Mouse (Mus musculus) liver, embryonic 15.5 days (tissue): Measurements from ENCODE around the gene Snrpd2. TPM values are rescaled to one million over a fixed set of nuclear protein-coding genes. Genes with fewer than 3 reads are reported as not detected.
A peak's percentile ranks its signal among the peaks of the same experiment; 100 is the strongest.

Experiments
- ATAC-seq: fragments of 200-750 bp; cut with Nextera tagmentation; 2 replicates; pipeline ENCODE4 v1.8.0; 2017; ENCODE audit warnings: moderate number of reproducible peaks, mild to moderate bottlenecking, moderate library complexity; ENCODE audit not compliant: insufficient read depth
- H3K27ac ChIP-seq: fragments of 300-500 bp; sonication (generic); replicated peaks from 2 replicates; pipeline ENCODE4 v1.5.1; 2015; ENCODE audit warnings: mild to moderate bottlenecking, inconsistent platforms
- H3K27me3 ChIP-seq: fragments of 300-500 bp; sonication (generic); 2 replicates; pipeline ENCODE4 v1.6.1; 2015; ENCODE audit warnings: mild to moderate bottlenecking, inconsistent platforms
- H3K36me3 ChIP-seq: fragments of 300-500 bp; sonication (generic); replicated peaks from 2 replicates; pipeline ENCODE4 v1.6.1; 2015; ENCODE audit warnings: moderate library complexity, mild to moderate bottlenecking, inconsistent platforms
- H3K4me1 ChIP-seq: fragments of 300-500 bp; sonication (generic); replicated peaks from 2 replicates; pipeline ENCODE4 v1.6.1; 2015; ENCODE audit warnings: inconsistent platforms
- H3K4me2 ChIP-seq: fragments of 300-500 bp; sonication (generic); 2 replicates; pipeline ENCODE4 v1.6.1; 2015; ENCODE audit warnings: moderate library complexity, mild to moderate bottlenecking, inconsistent platforms
- H3K4me3 ChIP-seq: fragments of 300-500 bp; sonication (generic); replicated peaks from 2 replicates; pipeline ENCODE4 v1.5.1; 2015; ENCODE audit warnings: mild to moderate bottlenecking, inconsistent platforms
- H3K9ac ChIP-seq: fragments of 300-500 bp; sonication (generic); 2 replicates; pipeline ENCODE4 v1.6.1; 2015; ENCODE audit warnings: moderate library complexity, mild to moderate bottlenecking, inconsistent platforms
- H3K9me3 ChIP-seq: fragments of 300-500 bp; sonication (generic); replicated peaks from 2 replicates; pipeline ENCODE4 v1.6.1; 2016; ENCODE audit warnings: inconsistent platforms
- WGBS: fragments of 180-500 bp; shearing (Covaris S2); methylation state at CpG from one replicate; pipeline ENCODE4 v1.1.7; 2015; ENCODE audit warnings: mixed read lengths; ENCODE audit not compliant: insufficient replicate concordance; 5-methylcytosine and 5-hydroxymethylcytosine counted together
- microRNA counts: library from miRNA; unstranded; fragments of <30 nt; microRNA quantifications from one replicate; lab custom pipeline; 2016
- microRNA-seq: library from miRNA; unstranded; fragments of <30 nt; microRNA quantifications from one replicate; pipeline ENCODE4, GENCODE M21; 2016
- polyA plus RNA-seq: library from polyadenylated mRNA; unstranded; fragments of >200 nt; fragmentation: Nextera tagmentation; extraction: Ambion mirVana; gene quantifications from 2 replicates; pipeline ENCODE4 v1.2.1, GENCODE M21; 2015

Snrpd2 gene
- polyA plus RNA-seq, 1 experiment from 2014 or later: 55.6 TPM

DNA sequence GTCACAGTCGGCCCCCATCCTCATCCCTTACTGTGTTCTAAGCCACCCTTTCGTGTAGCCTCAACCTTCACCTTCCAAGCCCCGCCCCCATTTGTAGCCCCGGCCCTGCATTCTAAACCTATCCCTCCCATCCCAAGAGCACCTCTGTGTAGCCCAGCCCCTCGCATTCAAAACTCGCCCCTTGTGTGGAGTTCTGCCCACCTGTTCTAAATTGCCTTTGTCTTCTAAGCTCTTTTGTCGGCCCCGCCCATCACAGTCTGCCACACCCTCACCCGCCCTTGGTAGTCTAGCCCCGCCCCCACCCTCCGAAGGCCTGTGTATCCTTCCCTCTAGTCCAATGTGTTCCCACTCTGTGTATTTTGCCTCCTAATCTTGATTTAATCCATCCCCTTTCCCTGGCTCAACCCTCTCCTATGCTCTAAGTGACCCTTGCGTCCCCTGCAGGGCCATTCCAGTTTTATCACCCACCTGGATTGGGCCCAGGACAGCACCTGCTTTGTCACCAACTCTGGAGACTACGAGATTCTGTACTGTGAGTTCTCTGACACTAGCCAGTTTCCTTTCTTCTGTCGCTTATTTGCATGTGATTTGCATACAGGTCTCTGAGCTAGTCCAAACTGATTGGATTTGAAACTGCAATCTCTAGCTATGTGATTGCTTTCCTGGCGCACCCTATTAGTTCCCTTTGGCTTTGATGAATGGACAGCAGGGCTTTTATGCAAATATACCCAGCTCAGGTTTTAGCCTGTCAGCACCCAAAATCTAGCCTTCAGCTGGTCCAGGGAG lies 52.7 kb downstream of the Snrpd2 start:
- H3K36me3 ChIP-seq: 0 out of 2 replicates have a peak, but pooled peaks cover 8% of the 10 kb centered on the region
- H3K27me3 ChIP-seq: no peaks in the 10 kb centered on the region
- no peak overlapping the region for H3K4me3 ChIP-seq
- ATAC-seq: no peak
- 55% methylated on average over 15 of the region's 15 CpGs for WGBS
- no peak overlapping the region for H3K27ac ChIP-seq
- no peaks in the 10 kb centered on the region for H3K9me3 ChIP-seq
- peaks cover 8% of the 10 kb centered on the region for H3K4me1 ChIP-seq
- H3K9ac ChIP-seq: no peak overlapping the region
- H3K4me2 ChIP-seq: no peak overlapping the region

MicroRNA genes within 50 kb of the gene (microRNA counts, 519-probe panel; counts per million panel counts)
- microRNA mmu-miR-330 (lab: Ali Mortazavi, UCI): not detected

Small RNA genes lying within 50 kb of the gene (microRNA-seq; reads per million reads assigned to microRNA genes)
- 167 reads per million, percentile 58 among the genes with 10 or more reads in this experiment for gene Mir330

Other genes starting within 250 kb of the Snrpd2 start
- 8.4 and 11.1 TPM in 2 replicates for gene Ccdc61, start 239.3 kb upstream of the Snrpd2 start, polyA plus RNA-seq
- gene Nova2, start 223.8 kb upstream of the Snrpd2 start, polyA plus RNA-seq: 0.06 TPM in 2 replicates
- not detected in 2 replicates for gene Nanos2, start 162.3 kb upstream of the Snrpd2 start, polyA plus RNA-seq
- 0.15 and 0.55 TPM in 2 replicates for gene Mypop, start 158.5 kb upstream of the Snrpd2 start, polyA plus RNA-seq
- 8.2 and 9.9 TPM in 2 replicates for gene Irf2bp1, start 145.7 kb upstream of the Snrpd2 start, polyA plus RNA-seq
- 45.8 and 52.1 TPM in 2 replicates for gene Foxa3, start 126.2 kb upstream of the Snrpd2 start, polyA plus RNA-seq
- 14.6 and 15.4 TPM in 2 replicates for gene Sympk, start 125.3 kb upstream of the Snrpd2 start, polyA plus RNA-seq
- not detected in 2 replicates for gene Rsph6a, start 95.0 kb upstream of the Snrpd2 start, polyA plus RNA-seq
- 3.6 and 5.4 TPM in 2 replicates for gene Dmwd, start 73.5 kb upstream of the Snrpd2 start, polyA plus RNA-seq
- 13.9 and 15.8 TPM in 2 replicates for gene Dmpk, start 65.9 kb upstream of the Snrpd2 start, polyA plus RNA-seq
- gene Six5, start 55.1 kb upstream of the Snrpd2 start, polyA plus RNA-seq: 0.90 and 1.2 TPM in 2 replicates
- gene Gm4969, start 31.4 kb upstream of the Snrpd2 start, polyA plus RNA-seq: 0.14 and 0.17 TPM in 2 replicates
- 5.1 TPM in 2 replicates for gene Fbxo46, start 29.9 kb upstream of the Snrpd2 start, polyA plus RNA-seq
- gene Qpctl, start 431 bp upstream of the Snrpd2 start, polyA plus RNA-seq: 4.1 and 4.6 TPM in 2 replicates
- 0.36 and 1.0 TPM in 2 replicates for gene Gipr, start 16.4 kb downstream of the Snrpd2 start, polyA plus RNA-seq
- gene Eml2, start 26.7 kb downstream of the Snrpd2 start, polyA plus RNA-seq: 3.9 and 4.2 TPM in 2 replicates
- 0.50 TPM in 2 replicates for gene Gpr4, start 62.8 kb downstream of the Snrpd2 start, polyA plus RNA-seq
- gene Opa3, start 78.6 kb downstream of the Snrpd2 start, polyA plus RNA-seq: 15.3 and 16.0 TPM in 2 replicates
- 41.2 and 42.4 TPM in 2 replicates for gene Vasp, start 122.1 kb downstream of the Snrpd2 start, polyA plus RNA-seq
- gene Ppm1n, start 130.3 kb downstream of the Snrpd2 start, polyA plus RNA-seq: 0.05 TPM in 1 of 2 replicates, not detected in the other
- 3.9 and 5.2 TPM in 2 replicates for gene Rtn2, start 132.9 kb downstream of the Snrpd2 start, polyA plus RNA-seq
- 0.03 TPM in 1 of 2 replicates, not detected in the other for gene Fosb, start 160.3 kb downstream of the Snrpd2 start, polyA plus RNA-seq
- gene Ercc1, start 195.1 kb downstream of the Snrpd2 start, polyA plus RNA-seq: 14.0 and 14.5 TPM in 2 replicates
- 7.9 and 8.1 TPM in 2 replicates for gene Cd3eap, start 209.8 kb downstream of the Snrpd2 start, polyA plus RNA-seq
- 0.94 and 1.5 TPM in 2 replicates for gene Ppp1r13l, start 210.0 kb downstream of the Snrpd2 start, polyA plus RNA-seq
- 6.2 and 7.5 TPM in 2 replicates for gene Ercc2, start 232.3 kb downstream of the Snrpd2 start, polyA plus RNA-seq